Mouse (Mus musculus) adrenal gland, postnatal 10 days (tissue): ENCODE measurements around the gene Abcb1a. TPM values are rescaled to one million over a fixed set of nuclear protein-coding genes. Genes with fewer than 3 reads are reported as not detected.

Experiments used
- DNase-seq: peaks from one replicate; pipeline ENCODE4 v3.0.0; 2021; ENCODE audit warnings: mixed read lengths
- long read RNA-seq, 2 experiments: library from polyadenylated mRNA; stranded (forward); transcript quantifications; one replicate each; pipeline ENCODE4 v2.0.0; 2021
- total RNA-seq, 2 experiments: library from RNA; stranded (reverse); gene quantifications; 2 replicates each; pipeline ENCODE4 v1.2.3; 2021

The Abcb1a gene
- total RNA-seq: 10 to 100 TPM in 1 of 2 experiments, 1 to 10 TPM in 1; 9.9 to 18.0 TPM
- long read RNA-seq, experiment 1, full-length matches to known transcripts: 6 of 9 reads
- long read RNA-seq, experiment 1, partial matches to known transcripts: 2 of 9 reads
- long read RNA-seq, experiment 1, other reads (novel, unspliced or antisense): 1 of 9 reads
- long read RNA-seq, experiment 2, full-length matches to known transcripts: 2 of 5 reads
- long read RNA-seq, experiment 2, partial matches to known transcripts: 1 of 5 reads
- long read RNA-seq, experiment 2, other reads (novel, unspliced or antisense): 2 of 5 reads

DNA sequence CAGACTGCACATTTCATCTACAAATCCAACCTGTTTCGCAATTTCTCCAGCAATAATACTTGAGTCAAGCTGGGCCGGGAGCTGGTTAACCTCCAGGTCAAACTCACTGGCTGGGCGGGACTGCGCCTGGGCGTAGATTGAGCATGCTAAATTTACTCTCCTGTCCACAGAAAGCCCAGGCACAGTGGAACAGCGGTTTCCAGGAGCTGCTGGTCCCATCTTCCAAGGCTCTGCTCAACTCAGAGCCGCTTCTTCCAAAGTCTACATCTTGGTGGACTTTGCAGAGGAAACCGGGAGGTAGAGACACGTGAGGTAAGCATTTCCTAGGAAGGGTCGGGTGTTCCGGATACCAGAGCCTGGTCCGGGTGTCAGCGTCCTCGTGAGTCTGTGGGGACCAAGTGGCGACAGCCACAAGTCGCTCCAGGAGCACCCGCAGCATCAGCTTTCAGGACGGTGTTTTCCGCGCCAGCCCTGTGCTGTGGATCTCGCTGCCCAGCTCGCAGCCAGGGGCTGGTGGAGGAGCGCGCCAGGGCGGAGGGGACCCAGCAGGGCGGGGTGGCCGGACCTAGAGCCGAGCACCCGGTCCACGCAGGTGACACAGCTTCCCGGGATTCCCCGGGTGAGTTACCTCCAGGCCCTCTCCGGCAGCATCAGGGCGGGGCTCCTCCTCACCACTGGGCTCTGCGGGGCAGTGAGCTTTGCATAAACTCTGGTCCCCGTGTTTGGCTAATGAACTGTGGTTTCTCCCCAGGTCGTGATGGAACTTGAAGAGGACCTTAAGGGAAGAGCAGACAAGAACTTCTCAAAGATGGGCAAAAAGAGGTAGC, at the start of gene Abcb1a:
Abcb1a (plus strand) TSS at position 167 of the 827 bp plus-strand sequence.
- peak; percentile 74 for DNase-seq

DNA sequence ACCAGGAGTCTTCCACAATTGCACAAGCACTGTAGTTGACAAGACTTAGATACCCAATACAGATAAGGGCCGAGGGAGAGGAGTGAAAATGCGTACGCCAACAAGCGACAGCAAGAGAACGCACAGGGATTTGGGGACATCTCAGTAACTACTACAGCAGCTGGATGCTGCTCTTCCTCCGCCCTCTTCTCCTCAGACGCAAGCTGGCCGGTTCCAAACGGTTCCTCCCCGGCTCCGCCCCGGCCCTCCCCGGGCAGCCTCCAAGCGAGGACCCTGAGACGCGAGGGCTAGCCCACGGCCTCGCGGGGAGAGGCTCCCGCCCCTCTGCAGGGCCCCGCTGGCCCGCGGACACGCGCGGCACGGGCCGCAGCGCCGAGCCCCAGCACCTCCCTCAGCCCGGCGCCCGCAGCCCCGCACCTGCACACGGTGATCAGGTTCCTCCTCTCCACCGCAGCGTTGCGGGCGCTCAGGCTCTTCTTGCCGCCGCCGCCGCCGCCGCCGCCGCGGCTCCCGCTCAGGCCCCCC, 37.7 kb upstream of the Abcb1a start:
- peak; percentile 74 for DNase-seq

DNA sequence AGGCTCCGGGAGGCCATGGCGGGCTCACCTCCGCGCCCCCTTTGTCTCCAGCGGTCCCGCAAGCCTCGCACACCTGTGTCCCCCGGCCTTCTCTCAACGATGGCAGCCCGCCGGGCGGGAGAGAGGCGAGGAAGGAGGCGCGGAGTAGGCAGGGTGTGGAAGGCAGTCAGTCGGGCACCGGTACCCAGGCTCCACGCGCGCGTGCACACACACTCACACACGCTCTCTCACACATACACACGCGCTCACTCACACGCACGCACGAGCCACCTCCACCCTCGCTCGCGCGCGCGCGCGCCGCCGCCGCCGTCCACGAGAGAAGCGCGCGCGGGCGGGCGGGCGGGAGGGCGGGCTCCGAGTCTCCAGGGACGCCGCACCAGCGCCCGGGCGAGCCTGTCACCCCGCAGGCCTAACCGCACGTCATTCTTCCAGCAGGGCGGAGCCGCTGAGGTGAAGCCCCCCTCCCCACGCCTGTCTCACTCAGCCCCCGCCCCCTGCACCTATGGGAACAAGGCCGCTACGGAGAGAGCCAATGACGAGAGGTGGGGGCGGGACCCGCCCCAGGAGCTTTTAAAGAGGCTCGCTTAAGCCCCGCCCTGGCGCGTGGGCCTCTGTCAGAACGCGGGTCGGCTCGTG, 37.2 kb upstream of the Abcb1a start, which contains the start of gene Rundc3b:
Rundc3b (minus strand) TSS at position 357 of the 636 bp plus-strand sequence.
- peak; percentile 93 for DNase-seq

DNA sequence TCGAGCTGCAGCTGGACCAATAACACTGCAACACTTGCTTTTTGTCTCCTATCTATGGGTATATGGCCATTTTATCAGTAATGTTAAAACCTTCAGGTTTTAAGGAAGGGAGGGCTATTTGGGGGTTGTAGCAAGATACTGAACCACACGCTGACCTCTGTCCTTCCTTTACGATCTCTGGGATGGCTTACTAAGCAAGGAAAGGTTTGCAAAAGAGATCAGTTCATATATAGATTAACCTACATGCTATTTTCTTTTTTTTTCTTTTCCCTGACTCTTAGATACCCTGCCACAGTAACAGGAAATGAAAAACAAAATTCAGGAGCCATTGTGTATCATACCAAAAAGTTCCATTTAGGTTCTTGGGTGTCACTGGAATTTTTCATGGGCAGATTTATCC, 27.0 kb upstream of the Abcb1a start:
- DNase-seq: no peak

DNA sequence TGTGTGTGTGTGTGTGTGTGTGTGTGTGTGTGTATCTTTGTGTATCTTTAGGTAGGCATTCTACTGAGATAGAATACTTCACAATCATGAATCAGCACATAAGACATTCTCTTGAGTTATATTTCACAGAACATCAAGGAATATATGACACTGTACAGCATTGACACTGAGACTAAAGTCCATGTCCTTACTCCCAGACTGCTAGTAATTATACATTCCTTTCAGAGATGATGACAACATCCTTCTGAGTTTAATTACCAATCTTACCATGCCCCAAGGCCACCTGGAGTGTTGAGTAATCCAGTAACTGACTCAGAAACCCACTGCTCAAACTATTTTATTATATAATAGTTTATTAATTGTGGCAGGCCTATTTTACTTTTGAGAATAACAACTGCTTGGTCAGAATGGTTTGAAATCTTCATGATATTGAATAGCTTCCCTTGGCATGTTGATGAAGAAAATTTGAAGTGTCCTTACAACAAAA, 25.3 kb upstream of the Abcb1a start:
- peak; percentile 18 for DNase-seq

DNA sequence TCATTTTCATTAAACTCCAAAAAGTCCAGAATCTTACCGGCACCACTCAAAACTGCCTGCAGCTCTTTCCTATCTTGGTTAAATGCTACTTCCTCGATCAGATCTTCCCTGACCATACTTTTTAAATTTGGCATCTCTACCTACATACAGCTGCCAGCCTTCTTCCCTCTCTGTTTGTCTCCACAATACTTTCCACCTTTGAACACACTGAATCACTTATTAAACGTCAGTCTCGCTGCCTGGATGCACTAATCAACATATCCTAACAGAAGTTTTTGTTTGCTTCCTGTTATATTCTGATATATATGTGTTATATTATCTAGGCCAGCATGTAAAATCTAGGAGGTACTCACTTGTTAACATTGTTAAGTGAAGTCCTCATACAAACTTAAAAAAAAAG, 11.6 kb upstream of the Abcb1a start:
- no peak for DNase-seq

DNA sequence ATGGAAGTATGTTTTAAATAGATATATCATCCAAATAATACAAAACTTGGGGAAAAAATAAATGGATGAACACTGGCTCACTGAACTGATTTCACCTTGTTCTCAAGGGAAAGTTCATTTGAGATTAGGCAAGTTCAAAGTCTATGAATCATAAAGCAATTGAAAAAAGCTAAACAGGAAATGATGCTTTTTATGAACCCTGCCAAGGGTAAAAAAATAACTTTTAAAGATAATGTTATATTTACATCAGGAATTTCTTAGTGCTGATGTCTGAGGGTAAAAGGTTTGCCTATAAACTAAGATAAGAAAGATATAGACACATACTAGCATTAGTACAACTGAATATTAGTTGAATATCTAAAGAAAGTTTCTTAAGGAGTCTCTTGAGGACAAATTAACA, 11.1 kb upstream of the Abcb1a start:
- no peak for DNase-seq

DNA sequence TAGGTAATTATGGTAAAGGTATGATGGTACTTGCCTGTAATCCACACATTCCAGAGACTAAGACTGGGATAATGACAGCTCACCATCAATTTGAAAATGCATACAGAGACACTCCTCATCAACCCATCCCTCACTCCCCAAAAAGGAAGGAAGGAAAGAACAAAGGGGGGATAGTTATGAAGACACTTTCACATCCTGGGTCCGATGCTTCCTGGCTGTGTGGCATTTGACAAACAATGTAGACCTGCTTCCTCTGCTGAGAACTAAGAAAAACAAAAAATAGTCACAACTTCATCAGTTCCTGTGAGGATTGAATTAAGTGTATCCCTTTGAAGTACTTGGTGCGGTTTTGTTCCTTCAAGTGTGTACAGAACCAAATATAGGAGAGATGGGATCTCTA, 7.8 kb upstream of the Abcb1a start:
- DNase-seq: no peak

DNA sequence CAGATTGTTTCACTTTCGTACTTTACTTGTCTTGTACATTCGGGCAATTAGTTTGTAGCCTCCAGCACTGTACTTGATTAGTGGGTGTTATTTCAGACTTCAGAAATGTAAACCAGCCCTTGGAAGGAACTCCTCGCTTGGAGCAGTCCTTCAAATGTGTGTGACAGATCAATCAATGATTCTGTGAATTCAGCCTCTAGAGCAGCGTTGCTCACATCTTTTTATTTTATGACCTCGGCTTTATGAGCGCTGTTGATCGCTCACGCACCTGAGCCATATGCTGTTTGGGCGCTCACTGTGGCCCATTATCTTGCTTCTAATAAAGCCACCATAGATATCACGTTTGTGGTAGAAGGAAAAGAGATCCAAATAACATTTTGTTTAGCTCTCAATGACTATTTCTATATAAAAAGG, 868 bp downstream of the Abcb1a start:
- no peak for DNase-seq

DNA sequence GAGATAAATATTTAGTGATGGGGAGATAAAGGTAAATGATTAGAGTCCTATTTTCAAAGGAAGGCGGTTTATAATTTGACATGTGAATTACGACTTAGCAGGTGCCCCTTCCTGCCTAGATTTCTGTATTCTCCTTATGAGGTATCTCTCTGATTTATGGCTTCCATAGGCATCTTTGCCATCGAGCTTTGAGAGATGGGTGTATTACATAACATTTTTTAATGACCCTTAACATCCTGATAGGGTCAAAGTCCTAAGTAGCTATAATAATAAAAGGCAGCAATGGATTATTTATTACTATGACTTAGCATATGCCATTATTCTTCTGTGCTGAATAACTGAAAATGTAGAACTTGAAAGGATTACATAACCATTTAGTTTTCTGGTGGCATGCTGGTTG, 4.8 kb downstream of the Abcb1a start:
- no peak for DNase-seq

DNA sequence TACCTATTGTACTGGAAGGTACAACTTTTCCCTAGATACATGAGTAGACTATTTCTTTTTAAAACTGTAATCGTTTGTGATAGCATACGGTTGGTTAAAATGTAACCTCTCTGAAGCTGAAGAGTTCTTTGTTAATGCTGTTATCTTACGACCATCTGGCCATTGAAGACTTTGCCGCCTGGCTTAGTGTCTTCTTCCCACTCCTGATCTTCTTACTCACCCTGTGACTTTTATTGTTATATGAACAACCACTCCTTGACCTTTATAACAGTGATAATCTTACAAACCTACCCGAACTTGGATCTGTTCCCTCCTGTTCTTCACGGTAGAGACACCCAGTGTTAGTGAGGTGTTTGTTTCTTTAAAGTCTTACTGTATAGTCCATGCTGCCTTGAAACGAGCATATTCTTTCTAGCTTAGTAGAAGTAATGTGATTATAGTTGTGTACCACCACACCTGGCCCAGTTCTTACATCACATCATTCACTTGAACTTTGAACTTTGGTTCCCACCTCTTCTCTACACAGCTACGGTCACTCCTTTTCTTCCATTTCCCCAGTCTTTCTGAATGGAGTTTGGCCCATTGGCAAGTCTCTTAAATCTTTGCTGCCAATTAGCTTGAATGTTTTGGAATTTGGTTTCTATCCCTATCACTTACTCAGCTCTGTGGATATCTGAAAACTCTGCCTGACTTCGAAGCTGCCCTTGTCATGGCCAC, 8.0 kb downstream of the Abcb1a start:
- DNase-seq: no peak

DNA sequence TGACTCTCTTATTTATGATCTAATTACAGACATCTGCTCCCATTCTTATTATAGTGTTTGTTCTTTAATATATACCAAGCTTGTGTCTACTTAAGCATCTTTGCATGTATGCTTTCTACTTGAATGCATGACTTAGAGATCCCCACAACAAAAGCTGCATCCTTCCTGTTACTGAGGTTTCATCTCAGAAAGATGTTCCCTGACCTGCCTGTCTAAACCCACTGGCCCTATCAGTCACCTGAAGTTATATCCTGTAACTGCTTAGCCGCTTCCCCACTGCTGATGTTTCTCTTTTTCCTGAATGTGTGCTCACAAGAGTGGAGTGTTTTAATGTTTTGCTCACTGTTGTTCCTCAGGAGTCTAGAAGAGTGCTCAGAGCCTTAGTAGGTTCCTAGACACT, 9.7 kb downstream of the Abcb1a start:
- DNase-seq: no peak

DNA sequence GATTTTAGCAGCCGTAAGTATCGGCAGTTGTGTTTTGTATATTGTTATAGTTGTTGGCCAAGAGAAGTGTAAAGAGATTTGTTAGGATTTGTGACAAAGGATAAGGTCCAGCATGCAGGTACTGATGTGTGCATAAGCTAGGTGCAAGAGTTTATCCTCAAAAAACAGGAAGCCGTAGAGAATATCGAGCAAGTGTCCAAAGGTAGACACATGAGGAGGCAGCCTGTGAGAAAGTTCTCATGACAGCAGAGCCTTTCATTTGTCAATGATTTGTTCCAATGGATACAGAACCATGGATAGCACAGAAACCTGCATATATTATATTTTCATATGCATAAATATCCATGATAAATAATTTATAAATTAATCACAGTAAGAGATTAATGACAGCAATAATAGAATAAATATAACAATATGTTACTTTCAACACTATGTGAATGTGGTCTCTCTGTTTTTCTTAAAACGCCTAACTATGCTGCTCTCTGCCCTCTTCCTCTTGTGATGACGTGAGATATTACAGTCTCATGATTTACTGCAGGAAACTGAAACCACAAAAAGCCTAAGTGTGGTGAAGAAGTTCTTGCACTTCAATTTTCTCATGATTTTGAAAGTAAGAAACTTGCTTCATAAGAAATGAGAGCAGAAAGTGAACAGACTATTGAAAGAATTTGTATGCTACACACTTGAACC, 15.5 kb downstream of the Abcb1a start:
- no peak for DNase-seq

DNA sequence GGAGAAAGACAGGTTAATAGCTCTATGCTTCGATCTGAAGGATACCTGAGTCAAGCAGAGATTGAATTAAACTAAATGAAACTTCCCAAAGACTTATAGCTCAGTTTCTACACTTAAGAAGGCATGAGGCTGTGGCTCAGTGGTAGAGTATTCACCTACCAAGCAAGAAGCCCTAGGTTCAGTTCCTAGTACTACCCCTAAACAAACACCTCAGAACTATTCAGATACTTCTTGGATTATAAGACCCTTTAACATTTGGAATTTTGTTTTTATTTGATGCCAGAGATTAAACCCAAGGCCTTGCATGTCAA, 16.0 kb downstream of the Abcb1a start:
- no peak for DNase-seq

DNA sequence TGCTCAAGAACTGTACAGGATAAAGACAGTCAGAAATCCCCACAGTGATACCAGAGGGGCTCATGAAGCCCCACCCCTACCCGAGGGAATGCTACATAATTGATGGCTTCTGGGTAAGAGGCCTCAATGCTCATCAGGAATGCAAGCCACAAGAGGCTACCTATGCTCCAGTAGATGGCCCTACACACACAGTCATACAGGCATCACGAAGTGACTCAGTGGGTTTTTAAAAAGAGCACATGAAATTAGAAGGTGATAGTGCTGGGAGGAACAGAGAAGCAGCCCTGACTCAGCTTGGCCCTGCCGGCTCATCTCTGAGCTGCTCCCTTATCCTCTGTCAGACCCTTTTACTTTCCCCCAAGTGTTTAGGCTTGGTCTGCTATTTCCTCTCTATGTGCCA, 21.3 kb downstream of the Abcb1a start:
- DNase-seq: no peak

DNA sequence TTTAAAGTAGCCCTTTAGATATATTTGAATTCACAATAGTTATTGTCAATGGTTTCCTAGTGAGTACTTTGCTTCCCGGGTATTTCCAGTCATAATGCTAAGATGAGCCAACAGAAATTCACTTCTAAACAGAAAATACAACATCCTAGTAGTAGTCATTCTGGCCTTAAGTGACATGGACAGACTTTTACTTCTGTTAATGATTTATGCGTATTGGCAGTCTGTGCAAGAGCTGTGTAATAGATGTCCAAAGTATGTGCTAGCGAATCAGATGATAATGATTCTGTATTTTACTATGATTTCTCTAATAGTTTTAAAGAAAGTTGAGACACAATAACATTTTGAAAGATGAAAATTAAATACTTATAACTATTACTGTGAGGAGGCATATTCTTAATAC, 23.8 kb downstream of the Abcb1a start:
- DNase-seq: no peak

DNA sequence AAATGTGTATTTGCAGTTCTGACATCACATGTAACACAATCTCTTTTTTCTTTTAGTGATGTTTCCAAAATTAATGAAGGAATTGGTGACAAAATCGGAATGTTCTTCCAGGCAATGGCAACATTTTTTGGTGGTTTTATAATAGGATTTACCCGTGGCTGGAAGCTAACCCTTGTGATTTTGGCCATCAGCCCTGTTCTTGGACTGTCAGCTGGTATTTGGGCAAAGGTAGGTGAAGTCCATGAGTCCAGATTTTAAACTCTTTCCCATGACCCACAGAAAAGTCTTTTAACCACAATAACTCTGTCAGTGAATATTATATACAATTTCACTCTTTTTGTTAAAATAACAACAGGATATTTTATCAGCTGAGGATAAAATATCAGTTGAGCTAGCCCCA, 26.2 kb downstream of the Abcb1a start:
- no peak for DNase-seq

DNA sequence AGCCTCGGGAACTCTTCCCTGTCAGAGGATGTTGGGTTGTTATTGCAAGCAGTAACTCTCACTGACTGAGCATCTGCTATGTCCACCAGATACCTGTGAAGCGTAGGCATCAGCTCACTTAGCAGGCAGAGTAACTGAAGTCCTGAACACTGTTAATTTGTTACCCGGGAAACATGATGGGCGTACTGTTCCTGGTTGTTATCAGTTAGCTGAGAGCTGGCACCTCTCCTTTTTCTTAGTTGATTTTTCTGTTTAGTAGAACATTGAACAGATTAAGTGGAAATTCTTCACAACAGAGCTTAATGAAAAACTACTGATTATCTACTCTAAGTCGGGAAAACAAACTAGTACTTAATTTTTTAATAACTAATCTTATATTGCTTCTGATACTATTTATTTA, 27.7 kb downstream of the Abcb1a start:
- DNase-seq: no peak

DNA sequence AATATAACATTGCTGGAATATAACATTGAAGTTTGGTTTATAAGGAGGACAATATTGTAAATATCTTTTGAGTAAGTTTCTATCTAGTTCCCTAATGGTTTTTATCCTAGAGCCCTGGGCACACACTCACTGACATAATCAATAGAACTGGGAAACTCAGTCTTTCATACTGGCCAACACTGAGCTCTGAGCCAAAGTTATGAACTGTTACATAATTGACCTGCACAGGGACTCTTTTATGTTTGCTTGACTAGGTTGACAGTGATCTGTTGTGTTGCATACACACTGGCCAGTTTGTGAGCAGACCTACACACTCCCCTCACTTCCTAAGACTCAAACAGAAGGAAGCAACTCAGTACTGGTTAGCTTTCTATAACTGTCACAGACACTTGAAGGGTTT, 56.2 kb downstream of the Abcb1a start:
- no peak for DNase-seq

DNA sequence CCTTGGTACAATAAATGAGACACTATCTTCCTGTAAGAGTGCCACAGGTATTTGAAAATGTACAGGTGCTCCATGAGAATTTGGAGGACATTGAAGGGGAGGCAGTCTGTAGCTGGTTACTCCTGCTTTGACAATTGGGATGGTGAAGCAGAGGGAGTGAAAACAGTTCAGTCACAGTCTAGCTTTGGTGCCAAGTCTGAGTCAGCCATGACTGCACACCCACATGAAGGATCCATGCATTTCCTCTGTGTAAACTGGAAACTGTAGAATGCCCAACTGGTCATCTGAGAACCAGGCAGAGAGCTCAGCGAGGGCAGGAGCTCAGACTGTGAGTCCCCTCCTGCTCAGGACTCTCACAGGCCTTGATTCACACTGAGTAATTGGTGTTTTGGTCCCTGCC, 59.7 kb downstream of the Abcb1a start:
- DNase-seq: no peak

DNA sequence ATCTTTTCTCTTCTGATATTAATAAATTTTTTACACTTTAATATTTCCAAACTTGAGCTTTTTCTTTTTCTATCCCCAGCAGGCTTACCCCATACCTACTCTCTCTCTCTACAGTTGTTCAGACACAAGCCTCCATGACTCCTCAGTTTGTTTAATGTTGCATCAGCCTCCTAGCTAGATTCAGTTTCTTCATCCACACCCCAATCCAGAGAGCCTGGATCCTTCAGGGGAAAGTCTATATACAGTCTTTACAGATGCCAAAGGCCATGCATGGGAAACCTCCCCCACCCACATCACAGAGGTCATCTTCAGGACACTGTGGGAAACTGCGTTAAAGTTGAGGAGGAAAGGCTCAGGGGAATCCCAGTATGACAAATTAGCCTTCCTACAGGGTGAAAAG, 62.3 kb downstream of the Abcb1a start:
- no peak for DNase-seq

DNA sequence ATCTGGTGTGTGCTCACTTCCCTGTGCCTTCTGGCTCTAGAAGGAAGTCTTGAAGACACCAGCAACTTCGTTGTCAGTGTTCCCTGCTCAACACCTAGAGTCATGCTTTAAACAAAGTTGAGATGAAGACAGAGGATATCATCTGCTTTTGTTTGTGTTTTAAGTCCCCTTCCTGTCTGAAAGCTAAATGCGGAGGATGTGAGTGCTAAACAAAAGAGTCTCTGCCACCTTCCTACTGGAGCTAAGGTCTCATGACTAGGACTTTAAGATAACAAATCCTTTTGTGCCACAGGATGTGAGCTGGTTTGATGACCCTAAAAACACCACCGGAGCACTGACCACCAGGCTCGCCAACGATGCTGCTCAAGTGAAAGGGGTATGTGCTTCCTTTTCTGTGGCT, 63.0 kb downstream of the Abcb1a start:
- no peak for DNase-seq
